Mouse (Mus musculus) lung, postnatal 0 days (tissue): Measurements from ENCODE around the gene Sh3pxd2a. TPM values are rescaled to one million over a fixed set of nuclear protein-coding genes. Genes with fewer than 3 reads are reported as not detected.

Experiments used
- ATAC-seq: fragments of 200-750 bp; cut with Nextera tagmentation; 2 replicates; pipeline ENCODE4 v1.8.0; 2017; ENCODE audit warnings: moderate library complexity
- DNase-seq: peaks from one replicate; pipeline ENCODE4 v3.0.0-alpha.2; 2016; ENCODE audit warnings: low spot score
- H3K27ac ChIP-seq: fragments of 300-500 bp; sonication (generic); 2 replicates; pipeline ENCODE4 v1.5.1; 2014; ENCODE audit warnings: antibody characterized with exemption, mild to moderate bottlenecking, low read length, mixed read lengths
- H3K27me3 ChIP-seq: fragments of 300-500 bp; sonication (generic); replicated peaks from 2 replicates; pipeline ENCODE4 v1.6.1; 2014; ENCODE audit warnings: low read length, mixed read lengths; ENCODE audit not compliant: insufficient read depth
- H3K36me3 ChIP-seq: fragments of 300-500 bp; sonication (generic); 2 replicates; pipeline ENCODE4 v1.6.1; 2014; ENCODE audit warnings: low read length, mixed read lengths; ENCODE audit not compliant: insufficient read depth
- H3K4me1 ChIP-seq: fragments of 300-500 bp; sonication (generic); 2 replicates; pipeline ENCODE4 v1.6.1; 2014; ENCODE audit warnings: antibody characterized with exemption, low read depth, low read length, mixed read lengths; ENCODE audit not compliant: insufficient read depth
- H3K4me2 ChIP-seq: fragments of 300-500 bp; sonication (generic); replicated peaks from 2 replicates; pipeline ENCODE4 v1.6.1; 2014; ENCODE audit warnings: low read depth, mild to moderate bottlenecking, low read length, moderate library complexity, mixed read lengths
- H3K4me3 ChIP-seq: fragments of 300-500 bp; sonication (generic); 2 replicates; pipeline ENCODE4 v1.5.1; 2014; ENCODE audit warnings: low read depth, low read length
- H3K9ac ChIP-seq: fragments of 300-500 bp; sonication (generic); replicated peaks from 2 replicates; pipeline ENCODE4 v1.6.1; 2014; ENCODE audit warnings: low read depth, mild to moderate bottlenecking
- H3K9me3 ChIP-seq: fragments of 300-500 bp; sonication (generic); 2 replicates; pipeline ENCODE4 v1.6.1; 2016; ENCODE audit warnings: low read length, mixed read lengths
- CTCF ChIP-seq: IDR thresholded peaks from 2 replicates; pipeline ENCODE4 v1.5.1; 2016; ENCODE audit warnings: antibody characterized with exemption, mild to moderate bottlenecking
- EP300 ChIP-seq: IDR thresholded peaks from 2 replicates; pipeline ENCODE4 v1.6.1; 2016; ENCODE audit warnings: antibody characterized with exemption, mild to moderate bottlenecking, control low read depth
- WGBS: fragments of 180-500 bp; shearing (Covaris S2); extraction: QIAGEN DNeasy Blood & Tissue Kit; methylation state at CpG from one replicate; pipeline ENCODE4 v1.1.7; 2014; 5-methylcytosine and 5-hydroxymethylcytosine counted together
- polyA plus RNA-seq: library from polyadenylated mRNA; unstranded; fragments of >200 nt; fragmentation: Nextera tagmentation; extraction: Ambion mirVana; gene quantifications from 2 replicates; pipeline ENCODE4 v1.2.1, GENCODE M21; 2015

Sh3pxd2a gene
- polyA plus RNA-seq, 1 experiment from 2014 or later, result 5.6 TPM

DNA sequence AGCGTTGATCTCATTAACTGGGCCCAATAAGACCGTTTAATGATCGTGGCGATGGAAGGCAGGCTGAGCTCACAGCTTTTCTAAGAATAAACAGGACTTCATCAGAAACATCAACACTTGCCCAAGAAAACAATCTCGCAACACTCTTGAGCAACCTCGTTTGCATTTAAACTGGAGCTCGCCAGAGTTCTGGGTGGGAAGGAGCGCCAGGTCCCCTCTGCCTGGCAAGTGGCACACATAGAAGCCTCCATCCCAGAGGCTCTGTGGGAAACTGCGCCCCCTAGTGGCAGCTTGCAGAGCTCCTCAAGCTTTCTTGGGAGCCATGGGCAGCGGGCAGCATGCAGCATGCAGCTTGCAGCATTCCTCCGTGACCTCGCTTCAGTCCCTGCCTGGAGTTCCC, 126.5 kb downstream of the Sh3pxd2a start:
- peak; percentile 68; the same call in 1 of the 2 replicates for TF ChIP-seq EP300
- TF ChIP-seq CTCF, result peak; percentile 98
- peak; percentile 81 for ATAC-seq
- Histone ChIP-seq H3K27me3 (no peaks in the 10 kb centered on the region), H3K9me3 (no peaks in the 10 kb centered on the region), H3K36me3 (no peaks in the 10 kb centered on the region), H3K4me3 (no peak overlapping the region), H3K4me1 (peaks cover 4% of the 10 kb centered on the region; the same call in 1 of the 2 replicates), H3K27ac (peak overlapping the region; percentile 45), H3K4me2 (0 out of 2 replicates have a peak overlapping the region, but pooled peaks have one; percentile 6), H3K9ac (no peak overlapping the region)
- DNase-seq, result peak; percentile 95
- WGBS, result 30% methylated on average over 12 of the region's 12 CpGs

- Histone ChIP-seq H3K4me3 (no peak overlapping the region), H3K27ac (peak overlapping the region; percentile 45), H3K27me3 (no peaks in the 10 kb centered on the region), H3K4me2 (no peak overlapping the region), H3K4me1 (peaks cover 4% of the 10 kb centered on the region; the same call in 1 of the 2 replicates), H3K9ac (no peak overlapping the region), H3K36me3 (no peaks in the 10 kb centered on the region), H3K9me3 (no peaks in the 10 kb centered on the region)
- DNase-seq, result no peak
- whole genome bisulfite sequencing, result 73% methylated on average over 7 of the region's 7 CpGs
- TF ChIP-seq EP300, result no peak
- no peak for TF ChIP-seq CTCF
- no peak for ATAC-seq
These were observed 127.0 kb downstream of the Sh3pxd2a start for GRCm38 (mm10) chr19:47337191-47337590.

GRCm38 (mm10) chr19:47335262-47335661, 128.9 kb downstream of the Sh3pxd2a start:
- DNase-seq (no peak), ATAC-seq (no peak)
- H3K36me3 ChIP-seq, result no peaks in the 10 kb centered on the region
- H3K4me1 ChIP-seq, result peaks cover 4% of the 10 kb centered on the region; the same call in 1 of the 2 replicates
- H3K4me3 ChIP-seq, result no peak overlapping the region
- no peak for TF ChIP-seq CTCF
- TF ChIP-seq EP300, result no peak
- H3K9me3 ChIP-seq, result no peaks in the 10 kb centered on the region
- no peaks in the 10 kb centered on the region for H3K27me3 ChIP-seq
- H3K27ac ChIP-seq, result no peak overlapping the region
- no peak overlapping the region for H3K9ac ChIP-seq
- WGBS, result 64% methylated on average over 6 of the region's 6 CpGs
- H3K4me2 ChIP-seq, result no peak overlapping the region

DNA sequence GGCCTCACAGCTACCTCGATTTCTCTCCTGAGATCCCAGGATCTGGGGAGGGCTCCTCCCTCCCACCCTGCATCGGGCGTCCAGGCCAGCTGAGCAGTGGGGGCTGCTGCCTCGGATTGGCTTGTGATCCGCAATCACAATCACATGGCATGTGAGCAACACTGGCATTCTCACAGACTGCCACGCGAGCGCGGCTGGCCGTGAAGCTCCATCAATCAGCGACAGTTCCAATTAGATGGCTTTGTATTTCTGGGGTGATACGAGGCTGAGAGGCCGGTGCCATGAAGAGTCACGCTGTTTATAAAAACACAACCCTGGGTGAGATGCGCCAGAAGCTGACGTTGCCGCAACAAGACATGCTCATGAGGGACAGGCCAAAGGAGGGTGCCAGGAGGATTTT, 129.5 kb downstream of the Sh3pxd2a start:
- no peak overlapping the region for H3K9ac ChIP-seq
- 56% methylated on average over 17 of the region's 17 CpGs for WGBS
- H3K27me3 ChIP-seq, result no peaks in the 10 kb centered on the region
- no peak overlapping the region; the same call in 1 of the 2 replicates for H3K27ac ChIP-seq
- ATAC-seq (no peak), DNase-seq (no peak)
- H3K9me3 ChIP-seq, result no peaks in the 10 kb centered on the region
- no peaks in the 10 kb centered on the region for H3K36me3 ChIP-seq
- no peak overlapping the region for H3K4me3 ChIP-seq
- no peak for TF ChIP-seq CTCF
- no peak for TF ChIP-seq EP300
- H3K4me1 ChIP-seq, result peaks cover 4% of the 10 kb centered on the region; the same call in 1 of the 2 replicates
- H3K4me2 ChIP-seq, result no peak overlapping the region

DNA sequence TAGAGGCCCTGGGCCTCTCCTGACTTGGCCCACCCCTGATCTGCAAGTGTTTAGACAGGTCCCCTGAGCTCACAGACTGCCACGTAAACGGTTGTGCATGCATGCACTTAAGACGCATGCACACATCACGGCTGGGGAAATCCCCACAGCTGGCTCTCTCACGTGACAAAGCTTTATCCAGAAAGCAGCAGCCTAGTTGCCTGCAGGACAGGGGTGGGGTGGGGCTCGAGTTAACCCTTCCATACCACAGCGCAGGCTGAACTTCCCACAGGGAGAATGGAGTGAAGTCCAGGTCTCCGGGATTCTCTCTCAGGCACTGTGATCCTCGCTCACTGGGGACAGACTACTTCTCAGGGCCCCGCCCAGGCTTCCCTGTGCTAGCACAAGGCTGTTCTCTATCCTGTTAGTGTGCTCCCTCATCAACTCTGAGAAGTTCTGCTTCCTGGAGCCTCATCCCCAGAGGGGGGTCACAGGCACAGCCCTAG, 133.4 kb downstream of the Sh3pxd2a start:
- DNase-seq, result peak; percentile 90
- peaks cover 19% of the 10 kb centered on the region; the same call in 1 of the 2 replicates for H3K4me1 ChIP-seq
- H3K9ac ChIP-seq, result no peak overlapping the region

GRCm38 (mm10) chr19:47329102-47329501, 135.1 kb downstream of the Sh3pxd2a start:
- DNase-seq (no peak), ATAC-seq (no peak)
- H3K27ac ChIP-seq, result no peak overlapping the region
- no peaks in the 10 kb centered on the region for H3K27me3 ChIP-seq
- 67% methylated on average over 1 of the region's 1 CpGs for WGBS
- no peaks in the 10 kb centered on the region for H3K36me3 ChIP-seq
- H3K4me2 ChIP-seq, result no peak overlapping the region
- no peak overlapping the region for H3K4me3 ChIP-seq
- H3K9ac ChIP-seq, result no peak overlapping the region
- H3K9me3 ChIP-seq, result no peaks in the 10 kb centered on the region
- peaks cover 19% of the 10 kb centered on the region; the same call in 1 of the 2 replicates for H3K4me1 ChIP-seq
- TF ChIP-seq EP300 (no peak), CTCF (no peak)

More for the DNA sequence above, 133.4 kb downstream of the Sh3pxd2a start:
- no peaks in the 10 kb centered on the region for H3K27me3 ChIP-seq
- no peak overlapping the region for H3K4me2 ChIP-seq
- H3K36me3 ChIP-seq, result no peaks in the 10 kb centered on the region
- WGBS, result 6% methylated on average over 10 of the region's 10 CpGs
- H3K27ac ChIP-seq, result peak overlapping the region; percentile 39
- no peaks in the 10 kb centered on the region for H3K9me3 ChIP-seq
- H3K4me3 ChIP-seq, result no peak overlapping the region
- ATAC-seq, result peak; percentile 76
- TF ChIP-seq EP300, result peak; percentile 51; the same call in 1 of the 2 replicates
- TF ChIP-seq CTCF, result no peak
